Comparison of ENCODE assay signal across 8 mouse cellular contexts in the genomic region with DNA sequence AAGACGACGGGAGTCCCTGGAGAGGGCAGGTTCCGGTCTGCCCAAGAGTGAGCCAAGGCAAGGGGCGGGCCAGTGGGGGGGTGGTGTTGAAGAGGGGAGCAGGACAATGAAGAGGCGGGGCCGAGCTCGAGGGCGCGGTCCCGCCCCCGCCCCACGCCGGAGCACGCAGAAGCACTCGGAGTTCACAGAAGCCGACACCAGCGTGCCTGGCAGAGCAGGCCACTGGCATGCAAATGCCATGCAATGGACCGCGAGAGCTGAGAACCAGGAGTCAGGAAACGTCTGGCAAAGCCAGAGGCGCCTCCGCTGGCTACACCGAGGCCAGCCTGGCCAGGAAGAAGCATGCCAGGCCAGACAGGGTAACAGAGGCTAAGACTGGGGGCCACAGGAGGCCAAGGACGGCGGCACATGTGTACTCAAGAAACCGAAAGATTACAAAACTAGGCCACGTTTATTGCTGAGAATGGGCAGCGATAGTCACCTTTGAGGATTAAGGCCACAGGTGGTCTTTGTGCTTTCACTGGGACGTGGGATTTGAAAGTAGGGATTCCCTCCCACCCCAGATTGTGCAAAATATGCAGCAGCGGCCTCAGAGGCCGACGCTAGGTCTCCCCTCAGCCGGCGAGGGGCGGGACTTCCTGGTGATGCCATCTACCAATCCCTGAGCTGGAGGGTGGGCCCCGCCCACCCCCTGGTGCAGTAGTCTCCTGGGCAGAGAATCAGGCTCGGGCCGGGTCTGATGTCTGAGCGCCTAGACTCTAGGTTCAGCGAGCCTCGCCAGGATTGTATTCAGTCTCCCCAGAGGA. TPM values are rescaled to one million over a fixed set of nuclear protein-coding genes. Genes with fewer than 3 reads are reported as not detected.
DNase-seq lines count a peak whose midpoint lies in the region; ATAC-seq and TF ChIP-seq lines count a peak whose summit lies in the region.

Gene Nradd (minus strand): TSS at position 92 of the 806 bp plus-strand sequence.

- peak within 1 kb of the TSS; percentile 53 for H3K4me3 ChIP-seq in forebrain, embryonic 15.5 days
- H3K4me3 ChIP-seq in liver, embryonic 14.5 days (ENCODE audit: insufficient read depth in 1 of 2, low read depth in 2 of 2, low read length in 2 of 2), result peak within 1 kb of the TSS; percentile 55 to 66
- peak within 1 kb of the TSS; percentile 36 for H3K4me3 ChIP-seq in neural tube, embryonic 14.5 days (ENCODE audit: low read depth, low read length)

- TF ChIP-seq EP300 in liver, embryonic 14.5 days (IDR thresholded peaks at IDR 0.05; ENCODE audit: low read depth), result no peak

- no peak for TF ChIP-seq CTCF in liver, embryonic 14.5 days (IDR thresholded peaks at IDR 0.05; ENCODE audit: low read depth)

- WGBS in forebrain, embryonic 15.5 days, result under 1% methylated on average over 41 of the region's 41 CpGs
- 17% methylated on average over 41 of the region's 41 CpGs for WGBS in liver, embryonic 14.5 days (ENCODE audit: insufficient replicate concordance)
- 1% methylated on average over 41 of the region's 41 CpGs for WGBS in neural tube, embryonic 14.5 days

- peak within 1 kb of the TSS; percentile 79 for H3K27ac ChIP-seq in forebrain, embryonic 15.5 days (replicated peaks)
- no peak within 1 kb of the TSS for H3K27ac ChIP-seq in liver, embryonic 14.5 days
- peak within 1 kb of the TSS; percentile 80 for H3K27ac ChIP-seq in neural tube, embryonic 14.5 days (ENCODE audit: low read depth, low read length)

- peaks cover 13% of the 10 kb centered on the region; the same call in 1 of the 2 replicates for H3K36me3 ChIP-seq in forebrain, embryonic 15.5 days
- no peaks in the 10 kb centered on the region; the same call in 1 of the 2 replicates for H3K36me3 ChIP-seq in liver, embryonic 14.5 days (replicated peaks; ENCODE audit: control insufficient read depth, insufficient read depth, low read depth)
- peaks cover 1% of the 10 kb centered on the region; the same call in 1 of the 2 replicates for H3K36me3 ChIP-seq in neural tube, embryonic 14.5 days (ENCODE audit: control insufficient read depth, insufficient read depth, low read length)

- H3K9me3 ChIP-seq in forebrain, embryonic 15.5 days, result no peaks in the 10 kb centered on the region
- H3K9me3 ChIP-seq in liver, embryonic 14.5 days (ENCODE audit: control insufficient read depth, low read length), result no peaks in the 10 kb centered on the region
- H3K9me3 ChIP-seq in neural tube, embryonic 14.5 days (ENCODE audit: control insufficient read depth, low read length), result no peaks in the 10 kb centered on the region

- peak; percentile 89 for DNase-seq in MN1 (ENCODE audit: low spot score)
- DNase-seq in cerebellum, adult 18-20 months, result peak; percentile 90 to 94
- DNase-seq in heart, postnatal 10 days, result peak; percentile 90 to 91
- DNase-seq in kidney, postnatal 4 days, result peak; percentile 94 to 97
- DNase-seq in liver, embryonic 14.5 days (ENCODE audit: low read depth in 3 of 3, low spot score in 3 of 3), result peak; percentile 66 to 72 (median 70)
- DNase-seq in testis, postnatal 10 days (ENCODE audit: low spot score), result peak; percentile 94

- no peaks in the 10 kb centered on the region for H3K27me3 ChIP-seq in forebrain, embryonic 15.5 days
- H3K27me3 ChIP-seq in liver, embryonic 14.5 days (ENCODE audit: control insufficient read depth, insufficient read depth, low read length), result no peaks in the 10 kb centered on the region
- H3K27me3 ChIP-seq in neural tube, embryonic 14.5 days (ENCODE audit: control insufficient read depth, insufficient read depth, low read length), result no peaks in the 10 kb centered on the region

- intact Hi-C loops in heart, postnatal 10 days (cut with DNase I), result no loop called here

- peak within 1 kb of the TSS; percentile 94 for H3K4me2 ChIP-seq in forebrain, embryonic 15.5 days (replicated peaks)
- H3K4me2 ChIP-seq in liver, embryonic 14.5 days (ENCODE audit: low read depth), result peak within 1 kb of the TSS; percentile 88
- H3K4me2 ChIP-seq in neural tube, embryonic 14.5 days (ENCODE audit: low read depth, low read length), result peak within 1 kb of the TSS; percentile 94

- peak within 1 kb of the TSS; percentile 68 for H3K9ac ChIP-seq in forebrain, embryonic 15.5 days (replicated peaks)
- H3K9ac ChIP-seq in liver, embryonic 14.5 days (replicated peaks), result peak within 1 kb of the TSS; percentile 50
- H3K9ac ChIP-seq in neural tube, embryonic 14.5 days (replicated peaks; ENCODE audit: low read depth, low read length), result peak within 1 kb of the TSS; percentile 66

- peaks cover 20% of the 10 kb centered on the region for H3K4me1 ChIP-seq in forebrain, embryonic 15.5 days
- peaks cover 0 to 3% of the 10 kb centered on the region in 2 experiments; a peak in 1 of 4 replicates for H3K4me1 ChIP-seq in liver, embryonic 14.5 days (replicated peaks; ENCODE audit: control insufficient read depth in 2 of 2, insufficient read depth in 2 of 2, low read length in 1 of 2)
- H3K4me1 ChIP-seq in neural tube, embryonic 14.5 days (ENCODE audit: control insufficient read depth, insufficient read depth, low read length), result peaks cover 12% of the 10 kb centered on the region; the same call in 1 of the 2 replicates

- peak; percentile 97 for ATAC-seq in forebrain, embryonic 15.5 days (replicated peaks)
- peak; percentile 88 for ATAC-seq in liver, embryonic 14.5 days (ENCODE audit: insufficient read depth)
- ATAC-seq in neural tube, embryonic 14.5 days (ENCODE audit: low read depth), result peak; percentile 95

RNA-seq across cellular contexts. Expression of gene Nradd, which starts in this region (rescaled TPM):
- polyA plus RNA-seq in forebrain, embryonic 15.5 days (2015; fragmentation: Nextera tagmentation; extraction: Ambion mirVana), result 29.1 and 32.8 TPM in 2 replicates
- 1 to 10 TPM; 2.2 to 2.3 TPM for total RNA-seq in heart, postnatal 10 days (2021)
- polyA plus RNA-seq in liver, embryonic 14.5 days (2012; rRNA removed), result 1.4 and 1.5 TPM in 2 replicates
- 0.67 and 0.75 TPM in 2 replicates for polyA plus RNA-seq in liver, embryonic 14.5 days (2014; fragmentation: Nextera tagmentation; extraction: Ambion mirVana)
- 14.1 and 21.4 TPM in 2 replicates for polyA plus RNA-seq in neural tube, embryonic 14.5 days (2014; fragmentation: Nextera tagmentation; extraction: Ambion mirVana)
